Mouse (Mus musculus) MEL (cell line): Measurements from ENCODE around the gene Fndc3b. TPM values are rescaled to one million over a fixed set of nuclear protein-coding genes. Genes with fewer than 3 reads are reported as not detected.

Experiments
- DNase-seq: peaks from one replicate; pipeline ENCODE4 v3.0.0; 2011; ENCODE audit warnings: low read depth, low spot score
- H3K27ac ChIP-seq: 2 replicates; pipeline ENCODE4 v1.5.1; 2012; ENCODE audit warnings: low read depth, mild to moderate bottlenecking, control low read depth, low read length, moderate library complexity; ENCODE audit not compliant: control insufficient read depth
- H3K27me3 ChIP-seq, 2 experiments: fragments of 150-350 bp in 1 of 2; sonication (generic) in 1 of 2; 2 replicates each; pipeline ENCODE4 v1.6.1; 2012; ENCODE audit warnings: low read length in 2 of 2, mild to moderate bottlenecking in 2 of 2, improper control_type of control experiment in 1 of 2, moderate library complexity in 1 of 2; ENCODE audit not compliant: insufficient read depth in 2 of 2, control insufficient read depth in 1 of 2
- H3K36me3 ChIP-seq, 2 experiments: 2 replicates each; pipeline ENCODE4 v1.6.1; 2012 to 2014; ENCODE audit warnings: low read length in 2 of 2, improper control_type of control experiment in 1 of 2, inconsistent platforms in 1 of 2, mild to moderate bottlenecking in 1 of 2; ENCODE audit not compliant: insufficient read depth in 2 of 2, control insufficient read depth in 1 of 2
- H3K4me1 ChIP-seq, 2 experiments: fragments of 150-350 bp in 1 of 2; sonication (generic) in 1 of 2; 2 replicates each; pipeline ENCODE4 v1.6.1; 2012; ENCODE audit warnings: low read length in 2 of 2, improper control_type of control experiment in 1 of 2, mild to moderate bottlenecking in 1 of 2; ENCODE audit not compliant: insufficient read depth in 2 of 2, control insufficient read depth in 1 of 2
- H3K4me3 ChIP-seq, 2 experiments: fragments of 150-350 bp in 1 of 2; sonication (generic) in 1 of 2; 2 replicates each; pipeline ENCODE4 v1.5.1; 2012; ENCODE audit warnings: low read depth in 2 of 2, low read length in 2 of 2, mild to moderate bottlenecking in 2 of 2, moderate library complexity in 2 of 2, control low read depth in 1 of 2, improper control_type of control experiment in 1 of 2; ENCODE audit not compliant: control insufficient read depth in 1 of 2, insufficient read depth in 1 of 2
- H3K79me2 ChIP-seq: 2 replicates; pipeline ENCODE4 v1.6.1; 2012; ENCODE audit warnings: mild to moderate bottlenecking, low read length, moderate library complexity; ENCODE audit not compliant: control insufficient read depth, poor library complexity, insufficient read depth
- H3K9ac ChIP-seq: 2 replicates; pipeline ENCODE4 v1.6.1; 2012; ENCODE audit warnings: low read depth, mild to moderate bottlenecking, control low read depth, low read length, moderate library complexity; ENCODE audit not compliant: control insufficient read depth, poor library complexity, severe bottlenecking
- H3K9me3 ChIP-seq: fragments of 150-350 bp; sonication (generic); replicated peaks from 2 replicates; pipeline ENCODE4 v1.6.1; 2012; ENCODE audit warnings: mild to moderate bottlenecking, low read length, improper control_type of control experiment, moderate library complexity; ENCODE audit not compliant: insufficient read depth
- CHD1 ChIP-seq: IDR thresholded peaks from 2 replicates; pipeline ENCODE4 v1.6.1; 2012; ENCODE audit warnings: low read depth, mild to moderate bottlenecking, inconsistent platforms, low read length, improper control_type of control experiment
- CTCF ChIP-seq, 3 experiments: IDR thresholded peaks in 2 of 3; conservative IDR thresholded peaks in 1 of 3; 2 replicates each; pipeline ENCODE4 v1.5.1; 2011 to 2012; ENCODE audit warnings: low read length in 3 of 3, low read depth in 2 of 3, mild to moderate bottlenecking in 2 of 3, improper control_type of control experiment in 1 of 3, inconsistent platforms in 1 of 3, mixed read lengths in 1 of 3, moderate library complexity in 1 of 3; ENCODE audit not compliant: control insufficient read depth in 1 of 3, insufficient read depth in 1 of 3, poor library complexity in 1 of 3, severe bottlenecking in 1 of 3
- E2F4 ChIP-seq: IDR thresholded peaks from 2 replicates; pipeline ENCODE4 v1.6.1; 2011; ENCODE audit warnings: low read depth, low read length, improper control_type of control experiment, borderline replicate concordance
- EP300 ChIP-seq, 2 experiments: IDR thresholded peaks; 2 replicates each; pipeline ENCODE4 v1.6.1; 2011; ENCODE audit warnings: improper control_type of control experiment in 2 of 2, low read length in 2 of 2, low read depth in 1 of 2, mild to moderate bottlenecking in 1 of 2
- HCFC1 ChIP-seq: IDR thresholded peaks from 2 replicates; pipeline ENCODE4 v1.6.1; 2012; ENCODE audit warnings: low read depth, mild to moderate bottlenecking, inconsistent platforms, low read length, improper control_type of control experiment, moderate library complexity
- JUND ChIP-seq: IDR thresholded peaks from 2 replicates; pipeline ENCODE4 v1.6.1; 2011; ENCODE audit warnings: low read depth, mild to moderate bottlenecking, improper control_type of control experiment, low read length
- MAFK ChIP-seq: IDR thresholded peaks from 2 replicates; pipeline ENCODE4 v1.6.1; 2011; ENCODE audit warnings: low read depth, mild to moderate bottlenecking, low read length, improper control_type of control experiment, borderline replicate concordance
- MAZ ChIP-seq: IDR thresholded peaks from 2 replicates; pipeline ENCODE4 v1.6.1; 2012; ENCODE audit warnings: low read depth, mild to moderate bottlenecking, inconsistent platforms, low read length, improper control_type of control experiment
- MEF2A ChIP-seq: IDR thresholded peaks from 2 replicates; pipeline ENCODE4 v1.6.1; 2014; ENCODE audit warnings: low read depth, mild to moderate bottlenecking, inconsistent platforms, low read length, improper control_type of control experiment; ENCODE audit not compliant: poor library complexity, insufficient replicate concordance, severe bottlenecking; ENCODE audit errors: extremely low read depth
- MXI1 ChIP-seq: IDR thresholded peaks from 2 replicates; pipeline ENCODE4 v1.6.1; 2011; ENCODE audit warnings: mild to moderate bottlenecking, low read depth, low read length, improper control_type of control experiment
- NELFE ChIP-seq: IDR thresholded peaks from 2 replicates; pipeline ENCODE4 v1.6.1; 2011; ENCODE audit warnings: low read depth, low read length, improper control_type of control experiment
- POLR2A ChIP-seq, 2 experiments: IDR thresholded peaks; 2 replicates each; pipeline ENCODE4 v1.6.1; 2011 to 2012; ENCODE audit warnings: low read length in 2 of 2, mild to moderate bottlenecking in 2 of 2, control low read depth in 1 of 2, improper control_type of control experiment in 1 of 2, low read depth in 1 of 2, moderate library complexity in 1 of 2; ENCODE audit not compliant: control insufficient read depth in 1 of 2, insufficient read depth in 1 of 2, poor library complexity in 1 of 2
- RAD21 ChIP-seq: IDR thresholded peaks from 2 replicates; pipeline ENCODE4 v1.6.1; 2011; ENCODE audit warnings: mild to moderate bottlenecking, low read depth, low read length, improper control_type of control experiment
- RCOR1 ChIP-seq: IDR thresholded peaks from 2 replicates; pipeline ENCODE4 v1.6.1; 2012; ENCODE audit warnings: low read depth, mild to moderate bottlenecking, inconsistent platforms, low read length, improper control_type of control experiment
- SIN3A ChIP-seq: IDR thresholded peaks from 2 replicates; pipeline ENCODE4 v1.6.1; 2012; ENCODE audit warnings: low read length, improper control_type of control experiment, inconsistent platforms
- SMC3 ChIP-seq: IDR thresholded peaks from 2 replicates; pipeline ENCODE4 v1.6.1; 2011; ENCODE audit warnings: low read depth, low read length, improper control_type of control experiment
- TCF12 ChIP-seq: IDR thresholded peaks from 2 replicates; pipeline ENCODE4 v1.6.1; 2014; ENCODE audit warnings: low read depth, mild to moderate bottlenecking, inconsistent platforms, low read length, improper control_type of control experiment, moderate library complexity
- USF2 ChIP-seq, 2 experiments: IDR thresholded peaks; 2 replicates each; pipeline ENCODE4 v1.6.1; 2011 to 2012; ENCODE audit warnings: improper control_type of control experiment in 2 of 2, low read length in 2 of 2, borderline replicate concordance in 1 of 2, inconsistent platforms in 1 of 2, low read depth in 1 of 2, mild to moderate bottlenecking in 1 of 2; ENCODE audit not compliant: insufficient read depth in 1 of 2
- polyA plus RNA-seq, 2 experiments: library from polyadenylated mRNA; stranded (reverse) in 1 of 2; unstranded in 1 of 2; fragments of >175 nt in 1 of 2; fragments of >200 nt in 1 of 2; gene quantifications; 2 replicates each; pipeline versions ENCODE4 v1.2.1 to v1.2.4; 2012; ENCODE audit warnings: low replicate concordance in 2 of 2, low read depth in 1 of 2; ENCODE audit not compliant: insufficient read length in 2 of 2, insufficient read depth in 1 of 2, missing spikeins in 1 of 2
- total RNA-seq: library from RNA; depleted of rRNA; stranded (reverse); fragments of 300-350 nt; gene quantifications from 2 replicates; pipeline ENCODE4 v1.2.3, GENCODE M21; 2012

The Fndc3b gene
- total and polyA plus RNA-seq, 3 experiments, result not detected

- DNase-seq, result no peak
- no peak overlapping the region for H3K27ac ChIP-seq
- H3K9me3 ChIP-seq, result no peaks in the 10 kb centered on the region
- H3K4me3 ChIP-seq, result no peak overlapping the region
- no peak for TF ChIP-seq E2F4
- TF ChIP-seq NELFE, result no peak
- TF ChIP-seq MAZ, result no peak
- no peak for TF ChIP-seq CHD1
- no peak for TF ChIP-seq SMC3
- no peak for TF ChIP-seq RCOR1
- TF ChIP-seq EP300 (IDR thresholded peaks at IDR 0.05; ENCODE audit: low read depth in 1 of 2, low read length in 2 of 2), result no peak
- TF ChIP-seq TCF12, result no peak
- TF ChIP-seq HCFC1, result no peak
- TF ChIP-seq SIN3A, result no peak
- no peak overlapping the region for H3K9ac ChIP-seq
- no peaks in the 10 kb centered on the region for H3K27me3 ChIP-seq
- H3K36me3 ChIP-seq, result no peaks in the 10 kb centered on the region
- no peaks in the 10 kb centered on the region for H3K4me1 ChIP-seq
- no peaks in the 10 kb centered on the region for H3K79me2 ChIP-seq
Observed at GRCm38 (mm10) chr3:27577349-27578025, 133.6 kb downstream of the Fndc3b start.

GRCm38 (mm10) chr3:27574241-27574640, 136.9 kb downstream of the Fndc3b start:
- no peaks in the 10 kb centered on the region for H3K4me1 ChIP-seq

DNA sequence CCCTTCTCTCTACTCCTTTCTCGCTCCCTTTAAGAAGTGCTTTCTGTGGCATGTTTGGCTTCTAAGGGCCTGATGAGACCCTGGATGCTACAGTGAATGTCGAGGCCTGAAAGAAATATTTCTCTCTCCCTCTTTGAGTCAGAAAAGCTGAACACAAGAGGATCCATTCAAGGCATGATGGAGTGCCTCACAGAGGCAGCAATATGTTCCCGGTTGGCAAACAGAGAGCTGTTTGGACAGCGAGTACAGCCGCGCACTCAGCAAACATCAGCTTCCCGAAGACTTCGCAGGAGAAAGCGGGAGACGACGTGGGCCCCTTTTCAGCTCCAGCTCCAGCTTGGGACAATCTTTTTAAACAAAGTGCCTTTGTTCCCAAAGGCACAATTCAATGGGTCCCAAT, 137.6 kb downstream of the Fndc3b start:
- no peaks in the 10 kb centered on the region for H3K27me3 ChIP-seq
- no peaks in the 10 kb centered on the region for H3K9me3 ChIP-seq
- DNase-seq, result no peak
- H3K79me2 ChIP-seq, result no peaks in the 10 kb centered on the region
- TF ChIP-seq EP300 (IDR thresholded peaks at IDR 0.05; ENCODE audit: low read depth in 1 of 2, low read length in 2 of 2) (no peak), MAZ (no peak), MAFK (no peak), CTCF (IDR thresholded peaks at IDR 0.05 in 2 of 3, conservative IDR thresholded peaks at IDR 0.05 in 1 of 3; ENCODE audit: control insufficient read depth in 1 of 3, insufficient read depth in 1 of 3, low read depth in 2 of 3, low read length in 3 of 3, poor library complexity in 1 of 3, severe bottlenecking in 1 of 3) (no peak), RAD21 (no peak), MEF2A (no peak), RCOR1 (no peak), USF2 (IDR thresholded peaks at IDR 0.05; ENCODE audit: borderline replicate concordance in 1 of 2, insufficient read depth in 1 of 2, low read depth in 1 of 2, low read length in 2 of 2) (no peak), TCF12 (no peak), JUND (no peak)
- H3K27ac ChIP-seq, result no peak overlapping the region
- H3K4me1 ChIP-seq, result no peaks in the 10 kb centered on the region
- H3K4me3 ChIP-seq, result no peak overlapping the region
- no peak overlapping the region for H3K9ac ChIP-seq
- no peaks in the 10 kb centered on the region for H3K36me3 ChIP-seq

More at GRCm38 (mm10) chr3:27574241-27574640, 136.9 kb downstream of the Fndc3b start:
- DNase-seq, result no peak
- no peak for TF ChIP-seq POLR2A (IDR thresholded peaks at IDR 0.05; ENCODE audit: control insufficient read depth in 1 of 2, insufficient read depth in 1 of 2, low read depth in 1 of 2, low read length in 2 of 2, poor library complexity in 1 of 2)
- TF ChIP-seq MXI1, result no peak
- TF ChIP-seq CHD1, result no peak
- Histone ChIP-seq H3K4me3 (no peak overlapping the region), H3K27me3 (no peaks in the 10 kb centered on the region), H3K9ac (no peak overlapping the region), H3K27ac (no peak overlapping the region), H3K79me2 (no peaks in the 10 kb centered on the region), H3K9me3 (no peaks in the 10 kb centered on the region), H3K36me3 (no peaks in the 10 kb centered on the region)
